Mouse (Mus musculus): ENCODE data around the gene Rhot1. TPM values are rescaled to one million over a fixed set of nuclear protein-coding genes. Genes with fewer than 3 reads are reported as not detected.

Rhot1 gene
- polyA plus RNA-seq, 1 experiment from 2014 or later = 57.0 TPM

DNA sequence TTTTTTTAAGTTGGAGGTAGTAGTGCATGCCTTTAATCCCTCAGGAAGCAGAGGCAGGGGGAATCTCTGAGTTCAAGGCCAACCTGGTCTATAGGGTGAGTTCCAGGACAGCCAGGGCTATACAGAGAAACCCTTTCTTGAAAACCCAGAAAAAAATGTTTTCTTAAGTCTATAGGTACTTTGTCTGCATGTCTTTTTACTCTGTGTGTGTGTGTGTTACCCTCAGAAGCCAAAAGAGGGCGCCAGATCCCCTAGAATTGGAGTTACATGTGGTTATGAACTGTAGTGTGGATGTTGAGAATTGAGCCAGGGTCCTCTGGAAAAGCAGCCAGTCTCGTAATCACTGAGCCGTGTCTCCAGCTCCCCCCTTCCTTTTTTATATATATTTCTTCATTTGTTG is 66.2 kb downstream of the Rhot1 start:
- 62% methylated on average over 3 of the region's 3 CpGs for WGBS
- Histone ChIP-seq H3K9me3 (no peaks in the 10 kb centered on the region), H3K36me3 (no peaks in the 10 kb centered on the region), H3K27ac (no peak overlapping the region), H3K4me3 (no peak overlapping the region), H3K4me1 (no peaks in the 10 kb centered on the region), H3K27me3 (ENCODE audit: insufficient read depth, poor library complexity, severe bottlenecking) (no peaks in the 10 kb centered on the region)
- DNase-seq (ENCODE audit: low spot score) = no peak

DNA sequence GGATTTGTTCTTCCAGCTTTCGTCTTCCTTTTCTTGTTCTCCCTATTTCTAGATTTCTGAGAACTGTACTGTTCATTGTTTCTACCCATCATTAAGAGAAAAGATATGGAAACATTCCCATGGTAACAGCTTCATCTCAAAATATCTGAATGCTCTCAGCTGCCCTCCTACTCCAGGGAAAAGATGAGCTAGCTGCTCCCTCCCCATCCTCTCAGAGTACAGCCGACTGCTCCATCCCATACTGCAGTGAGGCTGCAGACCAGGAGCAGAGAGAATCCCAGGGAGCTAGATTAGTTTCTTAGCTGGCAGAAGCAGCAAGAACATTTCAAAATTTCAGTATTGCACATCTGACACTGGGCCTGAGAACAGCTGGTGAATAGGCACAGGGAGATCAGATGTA is 69.2 kb downstream of the Rhot1 start:
- Histone ChIP-seq H3K27me3 (ENCODE audit: insufficient read depth, poor library complexity, severe bottlenecking) (no peaks in the 10 kb centered on the region), H3K27ac (no peak overlapping the region), H3K36me3 (no peaks in the 10 kb centered on the region), H3K4me3 (no peak overlapping the region), H3K4me1 (no peaks in the 10 kb centered on the region), H3K9me3 (no peaks in the 10 kb centered on the region)
- 65% methylated on average over 2 of the region's 2 CpGs for WGBS
- DNase-seq (ENCODE audit: low spot score) = no peak

DNA sequence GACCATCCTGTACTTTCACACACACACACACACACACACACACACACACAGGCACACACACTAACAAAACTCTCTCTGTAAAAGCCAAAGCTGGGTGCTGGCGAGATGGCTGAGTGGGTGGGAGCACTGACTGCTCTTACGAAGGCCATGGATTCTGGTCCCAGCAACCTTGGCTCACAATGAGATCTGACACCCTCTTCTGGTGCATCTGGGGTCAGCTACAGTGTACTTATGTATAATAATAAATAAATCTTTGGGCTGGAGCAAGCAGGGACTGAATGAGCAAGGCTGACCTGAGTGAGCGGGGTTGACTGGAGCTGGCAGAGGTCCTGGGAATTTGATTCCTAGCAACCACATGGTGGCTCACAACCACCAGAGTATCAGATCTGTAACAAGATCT is 75.0 kb downstream of the Rhot1 start:
- no peak for DNase-seq (ENCODE audit: low spot score)
- Histone ChIP-seq H3K27me3 (ENCODE audit: insufficient read depth, poor library complexity, severe bottlenecking) (no peaks in the 10 kb centered on the region; the same call in 1 of the 2 replicates), H3K4me3 (no peak overlapping the region), H3K9me3 (no peaks in the 10 kb centered on the region), H3K27ac (no peak overlapping the region), H3K4me1 (peaks cover 9% of the 10 kb centered on the region), H3K36me3 (no peaks in the 10 kb centered on the region)
- 86% methylated on average over 3 of the region's 3 CpGs for WGBS

DNA sequence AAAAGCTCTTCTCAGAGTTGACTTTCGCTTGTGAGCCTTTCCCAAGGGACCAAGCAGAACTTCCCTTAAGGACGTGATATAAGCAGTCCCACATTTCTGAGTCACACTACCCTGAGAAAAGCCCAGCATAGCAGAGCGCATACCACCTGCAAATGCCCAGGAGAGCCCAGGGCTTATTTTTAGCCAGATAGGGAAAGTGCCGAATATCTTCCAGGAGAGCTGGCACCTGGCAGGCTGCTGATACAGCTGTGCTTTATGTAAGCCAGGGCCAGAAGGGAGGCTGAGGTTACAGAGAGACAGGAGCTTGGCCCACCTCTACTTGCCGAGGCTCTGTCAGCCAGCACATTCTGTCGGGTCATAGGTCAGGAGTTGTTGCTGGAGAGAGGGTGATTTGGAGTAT is 75.8 kb downstream of the Rhot1 start:
- H3K4me3 ChIP-seq = no peak overlapping the region

DNA sequence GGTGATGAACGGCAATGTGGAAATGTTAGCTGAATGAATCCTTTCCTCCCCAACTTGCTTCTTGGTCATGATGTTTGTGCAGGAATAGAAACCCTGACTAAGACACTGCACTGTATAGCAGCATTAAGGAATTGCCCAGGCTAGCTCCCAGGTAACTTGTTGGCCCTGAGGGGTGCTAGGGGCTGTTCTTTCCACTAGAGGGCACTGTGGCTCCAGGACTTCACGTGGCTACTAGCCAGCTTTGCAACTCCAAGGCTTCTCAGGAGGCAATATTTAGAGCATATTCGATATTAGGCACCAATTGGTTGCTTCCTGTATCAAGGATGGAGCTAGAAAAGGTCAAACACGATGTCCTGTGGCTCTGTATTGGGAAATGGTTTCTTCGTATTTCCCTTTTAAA is 78.3 kb downstream of the Rhot1 start:
- no peak overlapping the region for H3K4me3 ChIP-seq
- peaks cover 20% of the 10 kb centered on the region for H3K4me1 ChIP-seq
- no peaks in the 10 kb centered on the region for H3K9me3 ChIP-seq
- 21% methylated on average over 5 of the region's 5 CpGs for WGBS
- no peak overlapping the region for H3K27ac ChIP-seq
- no peaks in the 10 kb centered on the region for H3K36me3 ChIP-seq
- no peaks in the 10 kb centered on the region; the same call in 1 of the 2 replicates for H3K27me3 ChIP-seq (ENCODE audit: insufficient read depth, poor library complexity, severe bottlenecking)
- peak; percentile 84 for DNase-seq (ENCODE audit: low spot score)

More for the DNA sequence above, 75.8 kb downstream of the Rhot1 start:
- Histone ChIP-seq H3K27ac (no peak overlapping the region), H3K9me3 (no peaks in the 10 kb centered on the region), H3K36me3 (no peaks in the 10 kb centered on the region), H3K4me1 (peaks cover 12% of the 10 kb centered on the region), H3K27me3 (ENCODE audit: insufficient read depth, poor library complexity, severe bottlenecking) (no peaks in the 10 kb centered on the region; the same call in 1 of the 2 replicates)
- no peak for DNase-seq (ENCODE audit: low spot score)
- WGBS = 30% methylated on average over 6 of the region's 6 CpGs

DNA sequence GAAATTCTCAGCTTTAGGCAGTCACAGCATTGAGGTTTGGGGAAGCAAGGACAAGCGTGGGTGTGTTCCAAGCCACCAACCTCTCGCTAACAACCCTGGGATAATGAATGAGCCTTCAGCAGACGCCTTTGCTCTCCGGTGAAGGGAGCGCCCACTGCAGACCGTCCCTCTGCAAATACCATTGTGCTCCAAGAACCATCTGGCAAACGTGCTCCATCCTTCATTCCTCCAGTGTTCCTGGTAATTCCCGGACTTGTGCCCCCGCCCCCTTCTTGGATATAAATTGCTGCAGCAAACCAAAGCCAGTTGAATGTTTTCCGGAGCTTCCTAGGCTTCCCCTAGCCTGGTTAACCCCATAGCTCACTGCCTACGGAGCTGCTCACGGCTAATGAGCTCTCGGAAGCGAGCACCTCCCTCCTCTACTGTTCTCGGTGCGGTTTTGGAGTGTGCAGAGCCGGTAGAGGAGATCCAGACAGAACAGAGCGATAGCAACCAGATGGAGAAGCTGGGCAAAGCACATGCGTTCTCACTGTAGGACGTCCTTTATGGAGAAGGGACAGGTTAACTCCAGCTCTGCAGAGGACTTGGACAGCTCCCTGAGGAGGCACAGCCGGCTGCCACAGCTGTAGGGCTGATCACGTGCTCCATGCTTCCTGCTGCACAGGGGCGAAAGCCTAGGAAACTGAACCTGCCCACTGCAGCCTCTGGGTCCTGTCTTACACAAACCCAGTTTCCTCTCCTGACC is 81.1 kb downstream of the Rhot1 start:
- no peaks in the 10 kb centered on the region for H3K9me3 ChIP-seq
- peaks cover 15% of the 10 kb centered on the region; the same call in 1 of the 2 replicates for H3K27me3 ChIP-seq (ENCODE audit: insufficient read depth, poor library complexity, severe bottlenecking)
- no peak overlapping the region for H3K27ac ChIP-seq
- H3K36me3 ChIP-seq = no peaks in the 10 kb centered on the region
- H3K4me3 ChIP-seq = peak overlapping the region; percentile 48
- 4% methylated on average over 23 of the region's 23 CpGs for WGBS
- peaks cover 19% of the 10 kb centered on the region for H3K4me1 ChIP-seq
- DNase-seq (ENCODE audit: low spot score) = peak; percentile 84

DNA sequence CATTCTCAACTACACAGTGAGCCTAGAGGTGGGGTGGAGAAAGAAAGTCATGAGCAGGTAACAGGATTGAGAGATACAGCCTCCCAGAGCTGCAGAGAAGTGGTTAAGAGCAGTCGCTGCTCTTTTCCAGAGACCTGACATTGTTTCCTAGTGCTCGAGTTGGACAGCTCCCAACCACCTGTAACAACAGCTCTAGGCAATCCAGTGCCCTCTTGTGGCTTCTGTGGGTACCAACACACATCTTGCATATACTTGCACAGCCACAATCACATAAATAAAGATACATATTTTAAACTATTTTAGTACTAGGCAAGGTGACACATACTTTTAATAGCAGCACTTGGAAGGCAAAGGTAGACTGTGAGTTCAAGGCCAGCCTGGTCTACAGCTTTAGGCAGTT is 82.2 kb downstream of the Rhot1 start:
- no peak overlapping the region for H3K4me3 ChIP-seq
- peaks cover 28% of the 10 kb centered on the region for H3K4me1 ChIP-seq
- H3K27ac ChIP-seq = no peak overlapping the region
- WGBS = 71% methylated on average over 2 of the region's 2 CpGs
- no peaks in the 10 kb centered on the region for H3K36me3 ChIP-seq
- no peak for DNase-seq (ENCODE audit: low spot score)
- peaks cover 26% of the 10 kb centered on the region for H3K27me3 ChIP-seq (ENCODE audit: insufficient read depth, poor library complexity, severe bottlenecking)
- H3K9me3 ChIP-seq = no peaks in the 10 kb centered on the region

DNA sequence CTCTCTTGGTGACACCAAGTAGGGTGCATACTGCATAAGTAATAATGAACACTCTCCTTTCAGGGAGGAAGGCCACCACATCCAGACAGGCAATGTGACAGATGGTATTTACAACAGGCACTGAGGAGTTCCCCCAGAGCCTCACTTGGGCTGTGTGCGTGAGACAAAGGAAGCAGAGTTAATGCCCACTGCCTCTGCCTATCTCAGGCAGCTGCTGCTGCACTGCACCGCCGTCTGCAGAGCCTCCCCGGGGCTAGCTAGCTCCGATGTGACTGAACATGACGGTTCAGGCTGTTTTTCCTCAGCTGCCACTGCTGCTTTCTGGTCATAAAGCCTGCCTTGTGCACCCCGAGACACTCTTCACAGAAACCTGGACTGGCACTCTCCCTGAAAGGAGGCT is 83.6 kb downstream of the Rhot1 start:
- no peak overlapping the region for H3K27ac ChIP-seq
- DNase-seq (ENCODE audit: low spot score) = no peak
- peaks cover 37% of the 10 kb centered on the region for H3K27me3 ChIP-seq (ENCODE audit: insufficient read depth, poor library complexity, severe bottlenecking)
- H3K4me3 ChIP-seq = no peak overlapping the region
- 69% methylated on average over 7 of the region's 7 CpGs for WGBS
- H3K36me3 ChIP-seq = no peaks in the 10 kb centered on the region
- H3K9me3 ChIP-seq = no peaks in the 10 kb centered on the region
- peaks cover 30% of the 10 kb centered on the region for H3K4me1 ChIP-seq

DNA sequence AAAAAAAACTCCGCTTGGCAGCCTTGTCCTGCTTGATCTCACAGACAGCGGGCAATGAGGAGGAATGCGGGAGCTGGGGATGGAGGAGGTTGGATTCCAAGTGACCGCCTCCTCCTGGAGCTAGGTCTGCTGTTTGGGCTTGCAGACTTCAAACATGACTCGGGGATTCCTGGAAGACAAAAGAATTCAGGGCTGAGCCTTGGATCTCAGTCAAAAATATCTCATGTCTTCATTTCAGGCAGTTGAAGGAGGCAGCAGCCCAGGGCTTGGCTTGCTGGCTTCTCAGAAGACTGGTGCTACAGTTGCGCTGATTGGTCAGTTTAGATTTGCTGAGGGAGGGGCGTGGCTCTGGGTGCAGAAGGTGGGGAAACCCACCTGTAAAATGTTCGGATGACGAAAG is 86.2 kb downstream of the Rhot1 start:
- Histone ChIP-seq H3K4me1 (peaks cover 26% of the 10 kb centered on the region), H3K36me3 (no peaks in the 10 kb centered on the region), H3K27me3 (ENCODE audit: insufficient read depth, poor library complexity, severe bottlenecking) (peaks cover 58% of the 10 kb centered on the region), H3K9me3 (no peaks in the 10 kb centered on the region), H3K27ac (no peak overlapping the region), H3K4me3 (no peak overlapping the region)
- 18% methylated on average over 9 of the region's 9 CpGs for WGBS
- DNase-seq (ENCODE audit: low spot score) = no peak

DNA sequence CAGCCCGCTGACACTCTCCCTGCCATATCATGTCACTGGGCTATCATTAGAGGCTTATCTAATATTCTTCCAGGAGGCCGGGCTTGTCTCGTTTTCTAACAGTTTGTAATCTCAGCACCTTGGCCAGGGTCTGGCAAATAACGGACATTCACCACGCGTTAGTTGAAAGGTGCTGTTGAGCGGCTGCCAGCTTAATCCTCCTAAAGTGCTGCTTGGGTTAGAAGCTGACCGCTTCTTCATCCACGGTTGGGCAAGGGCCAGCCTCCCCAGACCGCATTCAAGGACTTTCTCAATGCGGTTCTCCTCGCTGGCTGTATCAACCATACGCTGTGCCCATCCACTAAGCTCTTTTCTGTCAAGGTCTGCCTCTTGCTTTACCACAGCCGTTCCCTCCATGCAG is 87.0 kb downstream of the Rhot1 start:
- H3K9me3 ChIP-seq = no peaks in the 10 kb centered on the region
- H3K27ac ChIP-seq = no peak overlapping the region
- H3K27me3 ChIP-seq (ENCODE audit: insufficient read depth, poor library complexity, severe bottlenecking) = peaks cover 65% of the 10 kb centered on the region
- peaks cover 29% of the 10 kb centered on the region for H3K4me1 ChIP-seq
- no peak for DNase-seq (ENCODE audit: low spot score)
- 17% methylated on average over 14 of the region's 14 CpGs for WGBS
- no peaks in the 10 kb centered on the region for H3K36me3 ChIP-seq
- no peak overlapping the region for H3K4me3 ChIP-seq

DNA sequence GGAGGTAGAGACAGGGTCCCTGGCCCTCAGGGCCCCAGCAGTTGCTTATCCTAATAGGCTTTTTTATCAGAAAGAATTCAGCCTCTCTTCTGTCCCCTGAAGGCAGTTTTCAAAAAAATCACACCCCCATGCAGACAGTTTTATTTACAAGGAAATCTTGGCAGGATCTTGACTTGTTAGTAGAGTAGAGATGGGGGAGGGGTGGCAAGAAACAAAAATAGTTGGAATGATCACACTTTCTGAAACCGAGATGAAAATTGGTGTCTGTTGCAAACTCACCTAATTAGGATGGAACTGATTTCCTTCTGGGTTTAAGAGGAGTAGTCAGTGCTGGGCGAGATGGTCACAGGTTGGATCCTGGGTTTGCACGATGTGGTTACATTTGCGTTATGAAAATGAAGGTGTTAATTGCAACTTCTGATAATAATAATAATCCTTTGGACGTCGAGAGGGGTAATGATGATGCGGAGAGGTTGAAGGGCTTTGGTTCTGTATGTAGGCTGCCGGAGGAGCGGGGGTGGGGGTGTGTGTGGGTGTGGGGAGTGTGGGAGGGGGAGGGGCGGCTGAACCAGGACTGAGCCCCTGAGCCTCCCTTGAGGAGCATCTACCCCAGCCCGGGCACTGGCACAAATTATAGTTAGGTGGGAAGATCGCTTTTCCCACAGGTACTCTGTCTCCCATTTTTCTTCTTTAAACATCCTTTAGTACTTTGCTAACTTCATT is 90.9 kb downstream of the Rhot1 start:
- H3K27me3 ChIP-seq (ENCODE audit: insufficient read depth, poor library complexity, severe bottlenecking) = peaks cover 81% of the 10 kb centered on the region
- 6% methylated on average over 12 of the region's 12 CpGs for WGBS
- H3K4me1 ChIP-seq = peaks cover 46% of the 10 kb centered on the region
- DNase-seq (ENCODE audit: low spot score) = no peak
- H3K27ac ChIP-seq = no peak overlapping the region
- no peaks in the 10 kb centered on the region for H3K36me3 ChIP-seq
- H3K4me3 ChIP-seq = no peak overlapping the region; the same call in 1 of the 2 replicates
- H3K9me3 ChIP-seq = no peaks in the 10 kb centered on the region

DNA sequence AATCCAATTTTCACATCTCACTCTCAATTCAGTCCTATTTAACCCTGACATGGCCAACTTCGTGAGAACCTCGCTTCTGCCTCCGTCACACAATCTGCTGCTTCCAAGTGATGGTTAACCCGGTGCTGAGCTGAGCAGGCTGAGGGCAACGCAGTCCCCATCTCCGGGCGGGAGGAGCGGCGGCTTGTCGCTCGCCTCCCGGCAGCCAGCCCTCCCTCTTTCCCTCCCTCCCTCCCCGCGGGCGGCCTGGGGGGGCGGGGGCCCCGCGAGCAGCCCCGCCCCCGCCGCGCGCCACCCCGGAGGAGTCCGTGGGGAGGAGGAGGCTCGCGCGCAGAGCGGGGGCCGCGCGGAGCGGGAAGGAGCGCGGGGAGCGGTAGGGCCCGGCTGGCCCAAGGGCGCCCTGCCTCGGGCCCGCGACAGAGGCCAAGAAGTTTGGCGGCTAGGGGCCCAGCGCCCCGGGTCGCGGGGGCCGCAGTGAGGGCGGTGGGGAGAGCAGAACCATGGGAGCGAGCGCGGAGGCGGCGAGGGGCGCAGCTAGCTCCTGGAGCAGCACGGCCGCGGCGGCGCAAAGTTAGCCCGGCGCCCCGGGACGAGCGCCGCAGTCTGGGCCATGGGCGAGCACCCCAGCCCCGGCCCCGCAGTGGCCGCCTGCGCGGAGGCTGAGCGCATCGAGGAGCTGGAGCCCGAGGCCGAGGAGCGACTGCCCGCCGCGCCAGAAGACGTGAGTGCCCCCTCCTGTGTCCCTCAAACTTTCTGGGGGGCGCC is 91.9 kb downstream of the Rhot1 start, which contains the start of gene Rhbdl3:
Gene Rhbdl3, plus strand, starts transcription at position 362 of the 765 bp plus-strand sequence.
- peak within 1 kb of the TSS; percentile 73 for H3K4me3 ChIP-seq
- no peaks in the 10 kb centered on the region for H3K36me3 ChIP-seq
- peaks cover 35% of the 10 kb centered on the region for H3K4me1 ChIP-seq
- DNase-seq (ENCODE audit: low spot score) = no peak
- H3K9me3 ChIP-seq = no peaks in the 10 kb centered on the region
- H3K27ac ChIP-seq = peak within 1 kb of the TSS; percentile 65
- peaks cover 70% of the 10 kb centered on the region for H3K27me3 ChIP-seq (ENCODE audit: insufficient read depth, poor library complexity, severe bottlenecking)
- under 1% methylated on average over 78 of the region's 81 CpGs for WGBS

Measured in heart, embryonic 10.5 days (tissue).